Mouse (Mus musculus) cortical plate, adult 2 months (tissue): Measurements from ENCODE around the gene Map4.

Experiments used
- CTCF ChIP-seq: fragments of 200-500 bp; IDR thresholded peaks from 2 replicates; pipeline ENCODE4 v1.5.1; 2011; ENCODE audit warnings: mild to moderate bottlenecking, control low read depth, low read length; ENCODE audit not compliant: insufficient read depth; ENCODE audit errors: extremely low read depth
- POLR2A ChIP-seq: fragments of 200-500 bp; IDR thresholded peaks from 2 replicates; pipeline ENCODE4 v1.6.1; 2011; ENCODE audit warnings: mild to moderate bottlenecking, low read length, control low read depth; ENCODE audit not compliant: insufficient read depth; ENCODE audit errors: extremely low read depth

DNA sequence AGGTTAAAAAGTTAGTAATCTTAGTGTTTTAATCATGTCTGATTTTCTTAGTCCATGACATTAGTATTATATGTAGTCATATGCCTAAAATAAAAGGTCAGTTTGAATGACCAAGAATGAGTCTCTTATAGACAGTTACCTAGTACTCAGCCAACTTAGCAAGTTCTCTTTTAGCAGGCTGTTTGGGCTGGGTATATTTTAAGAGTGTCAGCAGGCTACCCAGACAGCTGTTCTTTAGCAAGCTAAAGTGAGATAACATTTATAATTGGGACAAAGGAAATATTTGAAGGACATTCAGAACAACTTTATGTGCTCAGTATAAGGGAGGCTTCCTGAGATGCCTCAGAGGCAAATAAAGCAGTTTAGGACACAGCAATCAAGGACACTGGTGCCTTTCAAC is 17.3 kb downstream of the Map4 start:
- TF ChIP-seq CTCF (no peak), POLR2A (no peak)
